Mouse (Mus musculus) adipocyte (in vitro differentiated cells): Measurements from ENCODE around the gene Wdr5b.
"Not testable (repeated sequence)": the region's sequence is repeated elsewhere in the genome, so short reads cannot be mapped to it uniquely, and the experiment has no call there.

ENCODE experiments used
- DNase-seq: peaks from one replicate; pipeline ENCODE4 v3.0.0-alpha.2; 2016; ENCODE audit warnings: low spot score

Gene Wdr5b

GRCm38 (mm10) chr16:36040640-36041624 lies at the start of gene Wdr5b:
Wdr5b (plus strand) TSS chr16:36041190.
- peak; percentile 100 for DNase-seq

DNA sequence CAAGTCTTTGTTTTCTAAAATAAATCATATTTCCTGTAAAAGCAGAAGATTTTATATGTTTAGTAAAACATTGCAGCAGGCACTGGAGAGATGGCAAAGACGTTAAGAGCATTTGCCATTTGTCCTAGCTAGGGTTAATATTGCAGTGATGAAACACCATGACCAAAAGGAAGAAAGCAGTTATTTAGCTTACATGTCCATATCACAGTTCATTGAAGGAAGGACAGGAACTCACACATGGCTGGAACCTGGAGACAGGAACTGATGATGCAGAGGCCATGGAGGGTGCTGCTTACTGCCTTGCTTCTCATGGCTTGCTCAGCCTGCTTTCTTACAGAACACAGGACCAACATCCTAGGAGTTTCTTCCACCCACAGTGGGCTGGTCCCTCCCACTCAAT lies 48.6 kb upstream of the Wdr5b start:
- DNase-seq: no peak

DNA sequence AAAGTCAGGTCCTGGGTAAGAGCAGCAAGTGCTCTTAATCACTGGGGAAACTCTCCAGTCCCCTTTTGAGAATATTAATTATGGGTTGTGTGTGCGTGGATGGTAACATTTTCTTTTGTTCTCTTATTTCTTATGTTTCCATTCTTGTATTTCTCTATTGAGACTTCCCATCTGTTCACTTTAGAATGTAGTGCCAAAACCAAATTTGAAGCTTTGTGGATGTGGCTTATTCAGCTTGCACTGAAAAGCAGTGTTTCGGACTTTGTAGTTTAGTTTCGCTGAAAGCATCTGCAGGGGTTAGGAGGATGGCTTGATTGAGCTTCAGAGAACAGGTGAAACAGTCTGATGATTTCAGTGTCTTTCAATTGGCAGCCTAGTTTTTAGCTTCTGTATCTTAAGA lies 47.7 kb upstream of the Wdr5b start:
- DNase-seq: no peak

GRCm38 (mm10) chr16:35998852-35999251 lies 42.1 kb upstream of the Wdr5b start:
- not testable (repeated sequence) for DNase-seq

DNA sequence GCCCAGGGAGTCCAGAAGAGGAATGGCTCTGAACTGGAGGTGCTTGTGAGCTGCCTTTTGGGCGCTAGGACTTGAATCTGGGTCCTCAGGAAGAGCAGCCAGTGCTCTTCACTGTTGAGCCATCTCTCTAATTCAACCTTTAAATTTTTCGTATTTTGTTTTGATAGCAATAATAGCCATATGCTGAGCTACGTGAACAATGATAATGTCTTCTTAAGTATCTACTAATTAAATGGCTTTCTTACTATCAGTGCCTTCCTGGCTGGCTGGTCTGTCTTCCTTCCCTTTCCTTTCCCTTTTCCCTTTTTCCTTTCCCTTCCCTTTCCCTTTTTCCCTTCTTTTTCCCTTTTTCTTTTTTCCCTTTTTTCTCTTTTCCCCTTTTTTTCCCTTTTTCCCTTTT lies 32.6 kb upstream of the Wdr5b start:
- no peak for DNase-seq

GRCm38 (mm10) chr16:36016335-36016734 lies 24.7 kb upstream of the Wdr5b start:
- DNase-seq: no peak

DNA sequence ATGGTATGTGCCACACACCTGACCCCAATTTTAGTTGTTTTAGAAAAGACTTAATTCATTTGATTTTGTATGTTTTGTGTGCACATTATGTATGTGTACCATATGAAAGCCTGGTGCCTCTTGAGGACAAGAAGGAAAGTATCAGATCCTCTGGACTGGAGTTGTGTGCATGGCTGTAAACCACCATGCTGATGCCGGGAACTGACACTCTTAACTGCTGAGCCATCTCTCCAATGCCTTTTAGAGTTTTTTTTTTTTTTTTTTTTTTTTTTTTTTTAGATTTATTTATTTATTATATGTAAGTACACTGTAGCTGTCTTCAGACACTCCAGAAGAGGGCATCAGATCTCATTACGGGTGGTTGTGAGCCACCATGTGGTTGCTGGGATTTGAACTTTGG lies 12.9 kb upstream of the Wdr5b start:
- DNase-seq: not testable (repeated sequence)

GRCm38 (mm10) chr16:36041625-36042020 lies 633 bp downstream of the Wdr5b start:
- DNase-seq: no peak

DNA sequence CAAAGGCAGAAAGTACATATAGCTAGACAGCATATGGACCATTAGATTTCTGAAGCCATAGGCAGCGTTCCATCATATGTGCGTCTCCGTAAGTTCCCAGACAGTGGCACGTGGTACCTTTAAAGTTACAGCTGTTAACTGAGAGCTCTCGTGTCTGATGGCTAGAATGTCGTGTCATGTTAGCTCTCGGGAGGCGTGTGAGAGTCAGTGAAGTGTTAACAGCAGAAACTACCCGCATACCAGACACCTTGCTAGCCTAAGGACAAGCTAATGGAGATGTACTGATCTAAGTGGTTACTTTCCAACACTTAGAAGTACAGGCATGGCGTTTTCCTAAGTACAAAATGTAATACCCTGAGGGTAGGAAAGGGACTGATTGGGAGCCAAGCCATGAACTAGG lies 2.1 kb downstream of the Wdr5b start:
- DNase-seq: no peak

DNA sequence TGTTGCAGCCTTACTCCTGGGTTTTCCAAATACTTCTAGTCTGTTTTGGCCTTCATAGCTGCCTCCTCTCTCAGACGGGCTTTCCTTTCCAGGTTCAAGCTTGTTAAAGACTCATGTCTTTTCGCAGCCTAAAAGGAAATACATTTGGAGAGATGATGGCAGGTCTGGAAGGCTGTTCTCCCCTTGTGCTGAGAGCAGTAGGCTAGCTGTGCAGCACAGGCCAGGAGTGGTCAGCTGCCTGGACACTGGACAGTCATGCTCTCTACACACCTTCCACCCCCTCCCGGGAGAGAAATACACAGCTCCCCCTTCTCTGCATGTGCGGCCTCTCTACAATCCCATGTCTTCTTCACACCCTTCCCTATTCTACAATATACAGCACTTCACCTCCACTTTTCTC lies 3.0 kb downstream of the Wdr5b start:
- no peak for DNase-seq

GRCm38 (mm10) chr16:36047538-36047937 lies 6.5 kb downstream of the Wdr5b start:
- no peak for DNase-seq

GRCm38 (mm10) chr16:36051491-36051890 lies 10.5 kb downstream of the Wdr5b start:
- DNase-seq: no peak

DNA sequence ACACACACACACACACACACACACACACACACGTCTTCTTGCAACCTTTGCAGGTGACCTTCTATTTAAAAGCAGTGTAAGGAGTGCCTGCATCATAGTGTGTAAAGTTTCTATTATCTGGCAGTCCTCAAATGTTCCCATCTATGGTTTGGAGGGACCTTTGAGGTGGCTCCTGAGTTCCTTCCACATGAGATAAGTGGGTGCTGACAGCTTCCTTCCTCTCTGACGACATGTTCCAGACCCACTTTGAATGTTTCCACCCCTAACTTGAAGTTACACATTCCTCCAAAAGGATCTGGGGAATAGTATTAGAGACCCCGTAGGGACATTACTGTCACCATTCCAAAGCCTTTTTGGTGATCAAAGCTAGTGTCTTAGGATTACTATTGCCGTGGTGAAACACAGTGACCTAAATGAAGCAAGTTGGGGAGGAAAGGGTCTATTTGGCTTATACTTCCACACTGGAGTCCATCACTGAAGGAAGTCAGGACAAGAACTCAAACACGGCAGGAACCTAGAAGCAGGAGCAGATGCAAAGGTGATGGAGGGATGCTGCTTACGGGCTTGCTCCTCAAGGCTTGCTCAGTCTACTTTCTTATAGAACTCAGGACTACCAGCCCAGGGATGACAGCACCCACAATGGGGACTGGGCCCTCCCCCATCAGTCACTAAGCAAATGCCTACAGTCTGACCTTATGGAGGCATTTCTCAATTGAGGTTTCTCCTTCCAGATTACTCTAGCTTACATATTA lies 12.7 kb downstream of the Wdr5b start:
- DNase-seq: no peak

DNA sequence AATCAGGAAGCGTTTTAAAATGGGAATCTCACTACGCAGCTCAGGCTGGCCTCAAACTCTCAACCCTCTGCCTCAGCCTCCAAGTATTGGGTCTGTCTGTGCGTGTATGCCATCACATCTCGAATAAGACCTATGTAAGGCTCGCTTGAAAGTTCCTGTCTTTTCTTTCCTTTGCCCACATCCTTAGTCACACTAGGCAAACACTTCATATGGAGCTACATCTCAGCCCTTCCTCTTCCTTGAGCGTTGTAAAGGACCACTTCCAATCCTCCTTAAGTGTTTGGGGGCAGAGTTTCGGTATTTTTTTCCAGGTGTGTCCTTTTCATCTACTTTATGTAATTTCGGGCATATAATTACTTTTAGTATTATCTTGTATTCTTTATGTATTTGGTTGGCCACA lies 13.9 kb downstream of the Wdr5b start:
- no peak for DNase-seq

GRCm38 (mm10) chr16:36056416-36056815 lies 15.4 kb downstream of the Wdr5b start:
- DNase-seq: no peak

- peak; percentile 43 for DNase-seq
Observed at GRCm38 (mm10) chr16:36057933-36058475, 17.0 kb downstream of the Wdr5b start.

GRCm38 (mm10) chr16:36062534-36062933 lies 21.5 kb downstream of the Wdr5b start:
- DNase-seq: not testable (repeated sequence)

GRCm38 (mm10) chr16:36063315-36063714 lies 22.3 kb downstream of the Wdr5b start:
- DNase-seq: peak; percentile 55

DNA sequence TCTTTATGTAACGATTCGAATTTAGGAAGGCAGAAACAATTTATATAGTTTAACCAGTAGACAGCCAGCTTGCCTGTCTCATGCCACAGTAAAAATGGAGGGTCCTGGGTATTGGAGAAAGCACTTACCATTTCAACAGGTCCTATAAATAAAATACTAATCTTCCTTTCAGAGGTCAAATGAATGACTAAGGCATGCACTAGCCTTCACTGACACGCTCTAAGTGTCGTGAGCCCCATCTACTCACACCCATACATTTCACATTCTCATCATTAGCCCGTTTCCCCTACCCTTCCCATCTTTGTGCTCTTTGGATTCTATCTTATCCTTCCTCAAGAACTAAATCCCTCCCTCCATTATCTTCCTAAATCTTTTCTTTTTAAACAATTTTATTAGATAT lies 23.9 kb downstream of the Wdr5b start:
- no peak for DNase-seq

DNA sequence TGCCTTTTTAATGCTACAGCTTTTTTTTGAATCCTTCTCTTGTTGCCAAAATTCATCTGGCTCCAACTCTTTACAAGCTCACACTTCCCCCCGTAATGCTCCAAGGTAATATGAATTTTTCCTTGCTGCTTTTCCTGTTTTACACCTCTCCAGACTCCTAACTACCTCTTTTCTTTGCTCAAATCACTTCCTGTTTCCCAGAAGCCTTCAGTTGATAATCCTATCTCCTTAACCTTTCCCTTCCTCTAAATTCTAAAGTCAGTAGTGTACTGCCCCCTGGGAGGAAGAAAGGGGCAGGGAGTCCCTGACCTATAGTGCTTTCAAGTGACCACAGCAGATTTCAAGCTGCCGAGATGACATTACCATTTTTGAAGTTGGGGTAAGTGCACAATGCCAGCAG lies 26.7 kb downstream of the Wdr5b start:
- DNase-seq: no peak

DNA sequence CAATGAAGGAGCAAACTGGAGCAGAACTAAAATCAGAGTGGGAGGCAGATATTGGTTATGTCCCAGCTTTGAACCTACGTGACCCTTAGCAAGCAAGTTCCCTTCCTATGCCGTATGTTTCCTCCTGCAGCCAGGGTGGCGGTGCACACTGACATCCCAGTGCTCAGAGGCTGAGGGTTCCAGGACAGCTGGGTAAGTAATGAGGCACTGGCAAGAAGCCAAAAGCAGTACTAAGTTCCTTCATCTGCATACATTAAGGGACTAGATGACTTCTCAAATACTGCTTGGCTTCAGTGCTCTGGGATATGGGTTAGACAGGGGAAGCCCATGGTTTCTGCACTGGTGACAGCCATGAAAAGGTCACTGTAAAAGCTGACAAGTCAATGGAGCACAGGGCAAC lies 27.4 kb downstream of the Wdr5b start:
- DNase-seq: no peak

DNA sequence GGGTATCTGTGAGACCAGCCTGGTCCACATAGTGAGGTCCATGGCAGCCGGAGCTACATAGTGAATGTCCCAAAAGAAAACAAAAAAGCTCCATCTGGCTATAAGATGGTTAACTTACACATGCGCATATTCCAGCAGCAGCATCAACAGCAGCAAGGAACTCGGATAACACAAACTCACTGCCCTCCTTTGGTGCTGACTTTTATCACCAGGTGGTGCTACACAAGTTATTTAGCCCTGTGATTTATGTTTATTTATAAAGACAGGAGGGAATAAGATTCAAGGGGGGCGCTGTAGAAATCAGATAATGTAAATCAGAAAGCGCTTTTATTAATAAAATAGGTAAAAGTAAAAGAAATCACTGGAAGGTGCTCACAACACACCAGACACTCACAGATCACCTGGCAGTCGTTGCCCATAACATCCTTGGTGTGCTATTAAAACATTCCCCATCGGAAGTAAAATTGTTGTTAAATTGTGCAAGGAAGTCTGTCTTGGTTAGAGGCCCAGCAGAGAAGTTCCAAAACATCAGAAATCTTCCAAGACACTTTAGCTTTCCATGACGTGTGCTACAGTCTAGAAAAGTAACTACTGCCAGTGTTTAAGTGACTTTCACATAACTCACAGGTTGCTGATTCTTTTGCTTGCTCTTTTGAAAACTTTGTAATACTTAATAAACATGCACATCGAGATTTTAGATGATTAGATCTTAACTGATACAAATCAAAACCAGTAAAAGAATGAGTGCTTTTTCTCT lies 29.0 kb downstream of the Wdr5b start:
- DNase-seq: peak; percentile 51
